In the genomic region with DNA sequence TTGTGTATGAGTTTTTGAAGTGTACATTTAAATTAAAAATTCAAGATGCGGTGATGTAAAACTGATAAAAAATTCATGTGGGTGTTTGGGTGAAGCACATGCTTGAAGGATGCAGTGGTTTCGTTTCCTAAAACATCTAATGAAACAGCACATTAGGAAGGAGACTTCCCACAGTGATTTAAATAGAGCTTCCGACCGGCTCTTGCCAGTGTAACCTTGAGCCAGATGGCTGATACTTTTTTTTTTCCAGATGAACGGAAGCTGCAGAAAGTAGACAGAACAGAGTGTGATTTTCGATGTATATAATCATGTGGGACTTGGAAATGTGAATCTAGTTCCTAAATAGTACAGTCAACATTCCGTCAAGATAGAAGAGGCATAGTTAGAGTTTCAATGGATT, we compare ENCODE assay signal across 30 mouse cellular contexts. TPM values are rescaled to one million over a fixed set of nuclear protein-coding genes. Genes with fewer than 3 reads are reported as not detected.
DNase-seq lines count a peak whose midpoint lies in the region; ATAC-seq and TF ChIP-seq lines count a peak whose summit lies in the region.
"Had no signal": no experiment of that assay in that cellular context is flagged by ENCODE, and none has a peak within 500 bp of the region (broad histone marks: within the 10 kb centered on the region; RNA-seq: fewer than 3 reads in every experiment).

No protein-coding gene starts in this region.

- no peak for TF ChIP-seq CTCF in layer of hippocampus, adult 2 months (conservative IDR thresholded peaks at IDR 0.05)
- TF ChIP-seq CTCF in midbrain, postnatal 0 days (IDR thresholded peaks at IDR 0.05), result no peak

- WGBS in midbrain, postnatal 0 days, result 63% methylated on average over 7 of the region's 7 CpGs
- 80% methylated on average over 7 of the region's 7 CpGs for WGBS in midbrain, embryonic 14.5 days
- 69% methylated on average over 7 of the region's 7 CpGs for WGBS in kidney, embryonic 15.5 days

- no peak overlapping the region for H3K4me3 ChIP-seq in layer of hippocampus, adult 2 months
- no peak overlapping the region for H3K4me3 ChIP-seq in midbrain, postnatal 0 days (ENCODE audit: low read depth, low read length)
- H3K4me3 ChIP-seq in midbrain, embryonic 14.5 days (replicated peaks; ENCODE audit: low read depth, low read length), result no peak overlapping the region
- no peak overlapping the region for H3K4me3 ChIP-seq in kidney, embryonic 15.5 days (replicated peaks)
- H3K4me3 ChIP-seq: forebrain, embryonic 15.5 days; gastrocnemius, adult 2 months; heart, adult 2 months; heart, embryonic 12.5 days; hindbrain, embryonic 15.5 days; limb, embryonic 13.5 days; lung, embryonic 15.5 days; neural tube, embryonic 13.5 days had no signal

- H3K9me3 ChIP-seq in midbrain, postnatal 0 days (ENCODE audit: low read length), result no peaks in the 10 kb centered on the region
- no peaks in the 10 kb centered on the region for H3K9me3 ChIP-seq in midbrain, embryonic 14.5 days (ENCODE audit: control insufficient read depth, low read length)
- no peaks in the 10 kb centered on the region for H3K9me3 ChIP-seq in kidney, embryonic 15.5 days (replicated peaks)
- H3K9me3 ChIP-seq: forebrain, embryonic 15.5 days; heart, embryonic 12.5 days; hindbrain, embryonic 15.5 days; limb, embryonic 13.5 days; lung, embryonic 15.5 days; neural tube, embryonic 13.5 days had no signal

- peak overlapping the region; percentile 37; the same call in 1 of the 2 replicates for H3K27ac ChIP-seq in layer of hippocampus, adult 2 months
- no peak overlapping the region for H3K27ac ChIP-seq in midbrain, postnatal 0 days (ENCODE audit: low read depth, low read length)
- H3K27ac ChIP-seq in midbrain, embryonic 14.5 days (replicated peaks; ENCODE audit: low read depth, low read length), result no peak overlapping the region
- no peak overlapping the region for H3K27ac ChIP-seq in kidney, embryonic 15.5 days
- H3K27ac ChIP-seq: forebrain, embryonic 15.5 days; gastrocnemius, adult 2 months; heart, adult 2 months; hindbrain, embryonic 15.5 days; limb, embryonic 13.5 days; lung, embryonic 15.5 days; neural tube, embryonic 13.5 days had no signal

- no peaks in the 10 kb centered on the region for H3K27me3 ChIP-seq in midbrain, postnatal 0 days (ENCODE audit: insufficient read depth, low read length)
- no peaks in the 10 kb centered on the region for H3K27me3 ChIP-seq in midbrain, embryonic 14.5 days (ENCODE audit: control insufficient read depth, insufficient read depth, low read length)
- H3K27me3 ChIP-seq in kidney, embryonic 15.5 days, result no peaks in the 10 kb centered on the region
- H3K27me3 ChIP-seq: forebrain, embryonic 15.5 days; heart, embryonic 12.5 days; hindbrain, embryonic 15.5 days; limb, embryonic 13.5 days; lung, embryonic 15.5 days; neural tube, embryonic 13.5 days; Patski had no signal

- H3K4me1 ChIP-seq in midbrain, postnatal 0 days (ENCODE audit: insufficient read depth, low read length), result no peaks in the 10 kb centered on the region
- H3K4me1 ChIP-seq in midbrain, embryonic 14.5 days (ENCODE audit: control insufficient read depth, insufficient read depth, low read length), result no peaks in the 10 kb centered on the region
- H3K4me1 ChIP-seq in kidney, embryonic 15.5 days, result no peaks in the 10 kb centered on the region
- H3K4me1 ChIP-seq: forebrain, embryonic 15.5 days; hindbrain, embryonic 15.5 days; neural tube, embryonic 13.5 days had no signal

- ATAC-seq in frontal cortex, adult (ENCODE audit: low TSS enrichment), result peak; percentile 67
- ATAC-seq in midbrain, postnatal 0 days (ENCODE audit: low FRiP score), result no peak
- no peak for ATAC-seq in midbrain, embryonic 14.5 days (ENCODE audit: low FRiP score, low TSS enrichment)
- no peak for ATAC-seq in kidney, embryonic 15.5 days (replicated peaks; ENCODE audit: low FRiP score)
- ATAC-seq: forebrain, embryonic 15.5 days; Patski had no signal

- no peak overlapping the region for H3K4me2 ChIP-seq in midbrain, postnatal 0 days (ENCODE audit: low read depth, low read length, poor library complexity, severe bottlenecking)
- no peak overlapping the region for H3K4me2 ChIP-seq in midbrain, embryonic 14.5 days (ENCODE audit: low read length)
- H3K4me2 ChIP-seq in kidney, embryonic 15.5 days, result no peak overlapping the region
- H3K4me2 ChIP-seq: forebrain, embryonic 15.5 days; heart, embryonic 12.5 days; hindbrain, embryonic 15.5 days; limb, embryonic 13.5 days; liver, embryonic 11.5 days; lung, embryonic 15.5 days; midbrain, embryonic 11.5 days; neural tube, embryonic 13.5 days had no signal

- H3K36me3 ChIP-seq in midbrain, postnatal 0 days (ENCODE audit: insufficient read depth, low read length), result peaks cover 12% of the 10 kb centered on the region; the same call in 1 of the 2 replicates
- no peaks in the 10 kb centered on the region for H3K36me3 ChIP-seq in midbrain, embryonic 14.5 days (ENCODE audit: control insufficient read depth, insufficient read depth, low read length)
- no peaks in the 10 kb centered on the region for H3K36me3 ChIP-seq in kidney, embryonic 15.5 days
- H3K36me3 ChIP-seq: forebrain, embryonic 15.5 days; heart, embryonic 12.5 days; lung, embryonic 15.5 days had no signal

- intact Hi-C loops in left cerebral cortex, postnatal 25 days (cut with DNase I), result loop anchor here (5.0 to 10.0 kb wide), 2 partner anchors 39 to 77 kb away; a partner anchor contains a TSS

- DNase-seq in frontal cortex, postnatal 25 days (ENCODE audit: low spot score in 2 of 2), result no peak
- no peak for DNase-seq in layer of hippocampus, adult 2 months (ENCODE audit: low spot score in 2 of 2)
- no peak for DNase-seq in layer of hippocampus, postnatal 36 days
- peak; percentile 10 for DNase-seq in midbrain, postnatal 0 days (ENCODE audit: low spot score)
- no peak for DNase-seq in midbrain, embryonic 14.5 days
- peak; percentile 51 to 83 for DNase-seq in left cerebral cortex, postnatal 25 days (ENCODE audit: low spot score in 2 of 2)
- DNase-seq: adrenal gland, postnatal 25 days; cerebellum, postnatal 36 days; gastrocnemius, adult 2 months; gastrocnemius, postnatal 36 days; heart, adult 2 months; kidney, adult 18-20 months; kidney, postnatal 36 days; lung, postnatal 36 days; spleen, adult 18-20 months; thymus, adult 18-20 months; thymus, postnatal 25 days had no signal

- no peak overlapping the region for H3K9ac ChIP-seq in midbrain, postnatal 0 days (replicated peaks; ENCODE audit: low read length, poor library complexity, severe bottlenecking)
- no peak overlapping the region for H3K9ac ChIP-seq in midbrain, embryonic 14.5 days (replicated peaks; ENCODE audit: low read length)
- no peak overlapping the region for H3K9ac ChIP-seq in kidney, embryonic 15.5 days
- H3K9ac ChIP-seq: forebrain, embryonic 15.5 days; heart, embryonic 12.5 days; hindbrain, embryonic 15.5 days; limb, embryonic 13.5 days; lung, embryonic 15.5 days; neural tube, embryonic 13.5 days had no signal

RNA-seq across cellular contexts. Expression of a gene that starts 23.8 kb away (rescaled TPM):
- total RNA-seq in layer of hippocampus, adult 2 months (2021), result 10 to 100 TPM; 12.2 to 18.3 TPM
- total RNA-seq in layer of hippocampus, postnatal 36 days (2021), result 10 to 100 TPM; 13.7 to 16.7 TPM
- total RNA-seq in midbrain, postnatal 0 days (2014; rRNA removed), result 3.7 and 10.0 TPM in 2 replicates
- polyA plus RNA-seq in midbrain, postnatal 0 days (2015; fragmentation: Nextera tagmentation; extraction: Ambion mirVana), result 9.6 and 11.8 TPM in 2 replicates
- polyA plus RNA-seq in midbrain, embryonic 14.5 days (2014; fragmentation: Nextera tagmentation; extraction: Ambion mirVana), result 0.59 and 11.3 TPM in 2 replicates
- 10 to 100 TPM; 14.2 to 15.5 TPM for total RNA-seq in left cerebral cortex, postnatal 25 days (2021)
- 212 and 464 TPM in 2 replicates for polyA plus RNA-seq in kidney, embryonic 15.5 days (2015; fragmentation: Nextera tagmentation; extraction: Ambion mirVana)
- total RNA-seq: hematopoietic stem cell, adult 5-6 weeks; MEL had no signal

RNA-seq across cellular contexts. Expression of a gene that starts 39.6 kb away (rescaled TPM):
- total RNA-seq in layer of hippocampus, adult 2 months (2021), result 10 to 100 TPM; 20.0 to 21.1 TPM
- 10 to 100 TPM; 20.4 to 20.8 TPM for total RNA-seq in layer of hippocampus, postnatal 36 days (2021)
- total RNA-seq in midbrain, postnatal 0 days (2014; rRNA removed), result 25.5 and 31.4 TPM in 2 replicates
- polyA plus RNA-seq in midbrain, postnatal 0 days (2015; fragmentation: Nextera tagmentation; extraction: Ambion mirVana), result 19.3 and 22.2 TPM in 2 replicates
- 11.5 and 15.2 TPM in 2 replicates for polyA plus RNA-seq in midbrain, embryonic 14.5 days (2014; fragmentation: Nextera tagmentation; extraction: Ambion mirVana)
- 10 to 100 TPM; 15.2 to 19.7 TPM for total RNA-seq in left cerebral cortex, postnatal 25 days (2021)
- 4.3 and 5.0 TPM in 2 replicates for polyA plus RNA-seq in kidney, embryonic 15.5 days (2015; fragmentation: Nextera tagmentation; extraction: Ambion mirVana)
- total RNA-seq: MEL had no signal

RNA-seq across cellular contexts. Expression of a gene that starts 58.9 kb away (rescaled TPM):
- total RNA-seq in layer of hippocampus, adult 2 months (2021), result 1 to 10 TPM; 1.5 to 2.9 TPM
- total RNA-seq in layer of hippocampus, postnatal 36 days (2021), result 1 to 10 TPM; 1.6 to 3.5 TPM
- 0.19 and 0.66 TPM in 2 replicates for total RNA-seq in midbrain, postnatal 0 days (2014; rRNA removed)
- 1.4 and 1.9 TPM in 2 replicates for polyA plus RNA-seq in midbrain, postnatal 0 days (2015; fragmentation: Nextera tagmentation; extraction: Ambion mirVana)
- 0.81 and 0.84 TPM in 2 replicates for polyA plus RNA-seq in midbrain, embryonic 14.5 days (2014; fragmentation: Nextera tagmentation; extraction: Ambion mirVana)
- 1 to 10 TPM; 1.3 to 1.4 TPM for total RNA-seq in left cerebral cortex, postnatal 25 days (2021)
- polyA plus RNA-seq in kidney, embryonic 15.5 days (2015; fragmentation: Nextera tagmentation; extraction: Ambion mirVana), result 2.5 and 3.3 TPM in 2 replicates
- total RNA-seq: MEL had no signal

Comparison
In these comparisons a context has a peak if more than half of its experiments do, and no peak if none do; other contexts are left out.
1. DNase-seq: peak in midbrain, postnatal 0 days (single experiment) and left cerebral cortex, postnatal 25 days (2 of 2); none in frontal cortex, postnatal 25 days (0 of 2), layer of hippocampus, adult 2 months (0 of 2), layer of hippocampus, postnatal 36 days (0 of 2) and midbrain, embryonic 14.5 days (single experiment).